Mouse (Mus musculus) CH12.LX (cell line): Measurements from ENCODE around the gene Tulp1. TPM values are rescaled to one million over a fixed set of nuclear protein-coding genes. Genes with fewer than 3 reads are reported as not detected.
"Not testable (repeated sequence)": the region's sequence is repeated elsewhere in the genome, so short reads cannot be mapped to it uniquely, and the experiment has no call there.

Experiments
- DNase-seq: peaks from one replicate; pipeline ENCODE4 v3.0.0-alpha.2; 2013; ENCODE audit errors: extremely low read depth
- H3K27ac ChIP-seq: 2 replicates; pipeline ENCODE4 v1.5.1; 2012; ENCODE audit warnings: low read depth, mild to moderate bottlenecking, control low read depth, moderate library complexity; ENCODE audit not compliant: insufficient read depth
- H3K27me3 ChIP-seq: replicated peaks from 2 replicates; pipeline ENCODE3; 2012; ENCODE audit warnings: inconsistent platforms
- H3K36me3 ChIP-seq, 2 experiments: replicated peaks in 1 of 2; 2 replicates each; pipeline versions ENCODE3 to v1.6.1; 2012; ENCODE audit warnings: inconsistent platforms in 1 of 2, low read length in 1 of 2, mild to moderate bottlenecking in 1 of 2, mixed read lengths in 1 of 2, moderate library complexity in 1 of 2; ENCODE audit not compliant: control insufficient read depth in 1 of 2, insufficient read depth in 1 of 2
- H3K4me1 ChIP-seq, 2 experiments: 2 replicates each; pipeline ENCODE4 v1.6.1; 2012; ENCODE audit warnings: inconsistent platforms in 1 of 2, moderate library complexity in 1 of 2; ENCODE audit not compliant: insufficient read depth in 2 of 2, control insufficient read depth in 1 of 2
- H3K4me2 ChIP-seq: 2 replicates; pipeline ENCODE4 v1.6.1; 2012; ENCODE audit warnings: low read depth, mild to moderate bottlenecking, control low read depth; ENCODE audit not compliant: poor library complexity, insufficient read depth, severe bottlenecking
- H3K4me3 ChIP-seq, 3 experiments: fragments of 150-350 bp in 1 of 3; sonication (generic) in 1 of 3; replicated peaks in 1 of 3; 2 replicates each; pipeline versions ENCODE3 to v1.5.1; 2011 to 2012; ENCODE audit warnings: low read depth in 2 of 3, low read length in 2 of 3, mild to moderate bottlenecking in 2 of 3, moderate library complexity in 2 of 3, control low read depth in 1 of 3, improper control_type of control experiment in 1 of 3, inconsistent platforms in 1 of 3, mixed read lengths in 1 of 3; ENCODE audit not compliant: poor library complexity in 1 of 3
- H3K79me2 ChIP-seq: replicated peaks from 2 replicates; pipeline ENCODE4 v1.6.1; 2012; ENCODE audit warnings: mild to moderate bottlenecking, moderate library complexity; ENCODE audit not compliant: control insufficient read depth, poor library complexity, insufficient read depth, severe bottlenecking; ENCODE audit errors: extremely low read depth
- H3K9ac ChIP-seq: 2 replicates; pipeline ENCODE4 v1.6.1; 2012; ENCODE audit warnings: low read depth, mild to moderate bottlenecking, control low read depth, moderate library complexity; ENCODE audit not compliant: insufficient read depth
- H3K9me3 ChIP-seq: replicated peaks from 2 replicates; pipeline ENCODE3; 2012; ENCODE audit warnings: low read length, inconsistent platforms, mixed read lengths
- CTCF ChIP-seq, 2 experiments: IDR thresholded peaks in 1 of 2; conservative IDR thresholded peaks in 1 of 2; 2 replicates each; pipeline ENCODE4 v1.5.1; 2011 to 2012; ENCODE audit warnings: low read depth in 2 of 2, low read length in 2 of 2, improper control_type of control experiment in 1 of 2, inconsistent platforms in 1 of 2, mild to moderate bottlenecking in 1 of 2, moderate library complexity in 1 of 2
- E2F4 ChIP-seq: IDR thresholded peaks from 2 replicates; pipeline ENCODE4 v1.6.1; 2011; ENCODE audit warnings: low read depth, low read length, improper control_type of control experiment; ENCODE audit not compliant: insufficient replicate concordance
- ELF1 ChIP-seq: IDR thresholded peaks from 2 replicates; pipeline ENCODE4 v1.6.1; 2014; ENCODE audit warnings: low read depth, mild to moderate bottlenecking, inconsistent platforms, low read length, improper control_type of control experiment
- EP300 ChIP-seq: IDR thresholded peaks from 2 replicates; pipeline ENCODE4 v1.6.1; 2011; ENCODE audit warnings: low read length, improper control_type of control experiment
- ETS1 ChIP-seq: conservative IDR thresholded peaks from 2 replicates; pipeline ENCODE4 v1.6.1; 2012; ENCODE audit warnings: low read depth, mild to moderate bottlenecking, inconsistent platforms, low read length, improper control_type of control experiment, moderate library complexity
- GABPA ChIP-seq: IDR thresholded peaks from 2 replicates; pipeline ENCODE4 v1.6.1; 2012; ENCODE audit warnings: low read depth, low read length, improper control_type of control experiment, inconsistent platforms; ENCODE audit not compliant: insufficient replicate concordance
- IRF4 ChIP-seq: IDR thresholded peaks from 2 replicates; pipeline ENCODE4 v1.6.1; 2014; ENCODE audit warnings: low read depth, mild to moderate bottlenecking, inconsistent platforms, low read length, improper control_type of control experiment
- JUN ChIP-seq: IDR thresholded peaks from 2 replicates; pipeline ENCODE4 v1.6.1; 2011; ENCODE audit warnings: low read depth, mild to moderate bottlenecking, low read length, improper control_type of control experiment, moderate library complexity; ENCODE audit not compliant: insufficient read depth
- MAFK ChIP-seq: IDR thresholded peaks from 2 replicates; pipeline ENCODE4 v1.6.1; 2011; ENCODE audit warnings: low read length, improper control_type of control experiment; ENCODE audit not compliant: insufficient replicate concordance
- MAZ ChIP-seq: IDR thresholded peaks from 2 replicates; pipeline ENCODE4 v1.6.1; 2012; ENCODE audit warnings: low read depth, mild to moderate bottlenecking, inconsistent platforms, low read length, improper control_type of control experiment, moderate library complexity
- MEF2A ChIP-seq: IDR thresholded peaks from 2 replicates; pipeline ENCODE4 v1.6.1; 2014; ENCODE audit warnings: low read depth, mild to moderate bottlenecking, inconsistent platforms, low read length, improper control_type of control experiment, borderline replicate concordance
- PAX5 ChIP-seq: IDR thresholded peaks from 2 replicates; pipeline ENCODE4 v1.6.1; 2012; ENCODE audit warnings: low read length, inconsistent platforms, mixed read lengths
- POLR2A ChIP-seq: IDR thresholded peaks from 2 replicates; pipeline ENCODE4 v1.6.1; 2011; ENCODE audit warnings: low read depth, mild to moderate bottlenecking, improper control_type of control experiment, low read length
- POLR2AphosphoS2 ChIP-seq: IDR thresholded peaks from 2 replicates; pipeline ENCODE4 v1.6.1; 2011; ENCODE audit warnings: low read depth, low read length, improper control_type of control experiment
- RAD21 ChIP-seq: IDR thresholded peaks from 2 replicates; pipeline ENCODE4 v1.6.1; 2011; ENCODE audit warnings: low read depth, mild to moderate bottlenecking, low read length, improper control_type of control experiment, moderate library complexity
- RCOR1 ChIP-seq: conservative IDR thresholded peaks from 2 replicates; pipeline ENCODE4 v1.6.1; 2012; ENCODE audit warnings: low read depth, mild to moderate bottlenecking, inconsistent platforms, low read length, improper control_type of control experiment
- SIN3A ChIP-seq: IDR thresholded peaks from 2 replicates; pipeline ENCODE4 v1.6.1; 2012; ENCODE audit warnings: low read length, improper control_type of control experiment, inconsistent platforms
- TBP ChIP-seq: conservative IDR thresholded peaks from 2 replicates; pipeline ENCODE4 v1.6.1; 2011; ENCODE audit warnings: low read depth, low read length, improper control_type of control experiment
- UBTF ChIP-seq: IDR thresholded peaks from 2 replicates; pipeline ENCODE4 v1.6.1; 2012; ENCODE audit warnings: low read depth, mild to moderate bottlenecking, inconsistent platforms, low read length, improper control_type of control experiment, moderate library complexity
- ZKSCAN1 ChIP-seq: IDR thresholded peaks from 2 replicates; pipeline ENCODE4 v1.6.1; 2012; ENCODE audit warnings: low read depth, inconsistent platforms, low read length, improper control_type of control experiment, borderline replicate concordance
- dilution Hi-C: fragments of 300-500 bp; cut with MboI; formaldehyde crosslinking; loops from 2 replicates; pipeline ENCODE4 v1.14.3; 2020; ENCODE audit warnings: low sequenced_read_pairs; ENCODE audit not compliant: extremely low pct_unique_long_range_greater_than_20kb, extremely low pct_ligation_motif_present
- in situ Hi-C: fragments of 300-500 bp; cut with MboI; formaldehyde crosslinking; loops from 3 replicates; pipeline ENCODE4 v1.14.3; 2019; ENCODE audit warnings: low sequenced_read_pairs, low pct_ligation_motif_present, low pct_unique_long_range_greater_than_20kb, mixed read lengths
- polyA plus RNA-seq: library from polyadenylated mRNA; unstranded; fragments of >175 nt; gene quantifications from 2 replicates; pipeline ENCODE4 v1.2.1, GENCODE M21; 2012; ENCODE audit warnings: low read depth; ENCODE audit not compliant: insufficient read length
- total RNA-seq, 2 experiments: library from RNA; depleted of rRNA; stranded (reverse); fragments of 300-350 nt in 1 of 2; fragments of >200 nt in 1 of 2; gene quantifications; 2 replicates each; pipeline ENCODE4 v1.2.3; 2012 to 2014

Tulp1 gene
- total and polyA plus RNA-seq, 3 experiments: not detected

DNA sequence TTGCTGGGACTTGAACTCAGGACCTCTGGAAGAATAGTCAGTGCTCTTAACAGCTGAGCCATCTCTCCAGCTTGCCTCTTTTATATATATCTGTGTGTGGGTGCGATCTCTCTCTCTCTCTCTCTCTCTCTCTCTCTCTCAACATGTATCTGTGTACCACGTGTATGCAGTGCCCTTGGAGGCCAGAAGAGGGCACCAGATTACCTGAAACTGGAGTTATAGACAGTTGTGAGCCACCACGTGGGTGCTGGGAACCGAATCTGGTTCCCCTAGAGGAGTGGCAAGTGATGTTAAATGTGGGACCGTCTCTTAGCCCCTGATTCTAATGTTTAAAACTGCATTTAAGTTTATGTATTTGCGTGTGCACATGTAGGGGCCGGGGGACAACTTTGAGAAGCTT lies 40.6 kb downstream of the Tulp1 start:
- H3K4me2 ChIP-seq, H3K9ac ChIP-seq, H3K9me3 ChIP-seq, H3K27me3 ChIP-seq, H3K27ac ChIP-seq, H3K4me3 ChIP-seq, H3K4me1 ChIP-seq, dilution Hi-C loops, H3K79me2 ChIP-seq: not testable (repeated sequence)
- in situ Hi-C loops: loop anchor here (25.0 kb wide), 1 partner anchor 237 kb away; the partner anchor contains the start of gene Tcp11
- TF ChIP-seq CTCF (conservative IDR thresholded peaks at IDR 0.05 in 1 of 2, IDR thresholded peaks at IDR 0.05 in 1 of 2; ENCODE audit: low read depth in 2 of 2, low read length in 2 of 2): peak in 1 of 2 experiments; percentile 19; a peak in 2 of 4 replicates
- TF ChIP-seq, all 38 proteins: peak for 1; not testable (repeated sequence) for 37
- not testable (repeated sequence) for DNase-seq
- peaks cover 33 to 82% of the 10 kb centered on the region in 2 experiments for H3K36me3 ChIP-seq

DNA sequence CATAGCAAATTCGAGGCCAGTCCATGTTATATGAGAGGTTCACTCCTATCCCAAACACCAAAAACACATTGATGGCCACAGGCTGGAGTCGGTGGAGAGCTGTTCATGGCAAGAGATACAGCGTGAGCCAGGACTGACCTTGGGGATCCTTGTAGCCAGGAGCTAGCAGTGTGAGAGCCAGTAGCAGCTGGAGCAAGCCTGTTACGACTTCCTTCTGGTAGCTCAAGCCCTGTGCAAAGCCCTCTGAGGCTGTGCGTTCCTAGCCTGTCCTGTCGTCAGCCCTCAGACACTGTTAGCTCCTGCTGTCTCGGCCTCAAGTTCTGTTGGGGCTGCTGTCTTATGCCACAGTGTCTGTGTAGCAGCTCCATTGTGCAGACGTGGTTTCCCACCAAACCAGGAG lies 41.2 kb downstream of the Tulp1 start:
- Histone ChIP-seq H3K4me2 (no peak overlapping the region), H3K9ac (no peak overlapping the region), H3K4me1 (peaks cover 5 to 9% of the 10 kb centered on the region in 2 experiments), H3K9me3 (peaks cover 7% of the 10 kb centered on the region), H3K36me3 (peaks cover 33 to 82% of the 10 kb centered on the region in 2 experiments), H3K79me2 (peaks cover under 1% of the 10 kb centered on the region), H3K4me3 (no peak overlapping the region), H3K27me3 (no peaks in the 10 kb centered on the region), H3K27ac (no peak overlapping the region)
- TF ChIP-seq MAFK (no peak), ETS1 (no peak), ZKSCAN1 (no peak), UBTF (no peak), RAD21 (no peak), RCOR1 (no peak)
- in situ Hi-C loops (loop anchor here (25.0 kb wide), 1 partner anchor 236 kb away; the partner anchor contains the start of gene Tcp11), dilution Hi-C loops (no loop called here)
- DNase-seq: no peak

DNA sequence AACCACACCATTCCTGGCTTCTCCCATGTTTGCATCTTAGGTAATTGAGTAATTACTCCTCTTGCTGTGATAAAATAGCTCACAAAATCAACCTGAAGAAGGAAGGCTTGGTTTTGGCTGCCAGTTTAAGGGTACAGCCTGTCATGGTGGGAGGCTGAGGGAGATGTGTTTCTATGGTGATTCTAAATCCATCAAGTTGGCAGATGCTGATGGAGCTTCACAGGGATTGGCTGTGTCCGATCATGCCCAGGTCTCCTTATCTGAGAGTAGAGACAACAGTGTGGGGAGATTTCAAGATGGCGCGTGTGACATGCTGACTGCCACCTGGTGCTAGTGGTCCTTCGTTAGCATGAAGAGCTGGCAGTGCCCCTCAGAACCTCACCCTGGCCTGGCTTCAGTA lies 43.3 kb downstream of the Tulp1 start:
- dilution Hi-C loops (no loop called here), in situ Hi-C loops (loop anchor here (25.0 kb wide), 1 partner anchor 234 kb away; the partner anchor contains the start of gene Tcp11)
- Histone ChIP-seq H3K27me3 (no peaks in the 10 kb centered on the region), H3K4me3 (no peak overlapping the region), H3K4me2 (no peak overlapping the region), H3K36me3 (peaks cover 50 to 89% of the 10 kb centered on the region in 2 experiments), H3K27ac (no peak overlapping the region), H3K79me2 (no peaks in the 10 kb centered on the region), H3K9me3 (peaks cover 7% of the 10 kb centered on the region), H3K9ac (no peak overlapping the region), H3K4me1 (peaks cover 0 to 6% of the 10 kb centered on the region in 2 experiments; a peak in 1 of 4 replicates)
- no peak for TF ChIP-seq UBTF
- TF ChIP-seq POLR2A: no peak
- no peak for TF ChIP-seq RAD21
- TF ChIP-seq MEF2A: no peak
- no peak for TF ChIP-seq MAZ
- TF ChIP-seq SIN3A: no peak
- TF ChIP-seq JUN: no peak
- TF ChIP-seq IRF4: no peak
- TF ChIP-seq POLR2AphosphoS2: no peak
- no peak for TF ChIP-seq TBP
- TF ChIP-seq EP300: no peak
- TF ChIP-seq E2F4: no peak
- no peak for TF ChIP-seq ELF1
- TF ChIP-seq GABPA: no peak
- no peak for TF ChIP-seq PAX5
- no peak for DNase-seq
